In genomic region chr16:11636902-11637301, GRCm38 (mm10) we compare ENCODE assay signal across 12 mouse cellular contexts.
DNase-seq lines count a peak whose midpoint lies in the region; ATAC-seq and TF ChIP-seq lines count a peak whose summit lies in the region.
"Had no signal": no experiment of that assay in that cellular context is flagged by ENCODE, and none has a peak within 500 bp of the region (broad histone marks: within the 10 kb centered on the region; RNA-seq: fewer than 3 reads in every experiment).

No protein-coding gene starts in this region.

- no peak for DNase-seq in heart, embryonic 10.5 days (ENCODE audit: low spot score)
- no peak for DNase-seq in heart, postnatal 10 days
- peak; percentile 39 for DNase-seq in brain, embryonic 14.5 days (ENCODE audit: low read depth)
- DNase-seq in testis, postnatal 10 days (ENCODE audit: low spot score): no peak
- no peak for DNase-seq in ovary, adult 18-20 months (ENCODE audit: low spot score)
- DNase-seq in layer of hippocampus, adult 8-10 months (ENCODE audit: low spot score in 2 of 2): no peak
- DNase-seq: adrenal gland, postnatal 25 days; B cell, adult 2 months; cerebellum, adult 9-10 months had no signal

- no peak for TF ChIP-seq CTCF in brain, embryonic 14.5 days (IDR thresholded peaks at IDR 0.05; ENCODE audit: borderline replicate concordance, extremely low read depth, insufficient read depth, insufficient read length)

- no peak for TF ChIP-seq POLR2A in brain, embryonic 14.5 days (IDR thresholded peaks at IDR 0.05; ENCODE audit: borderline replicate concordance, extremely low read depth, insufficient read depth, insufficient read length, poor library complexity, severe bottlenecking)

- ATAC-seq in hindbrain, embryonic 12.5 days (ENCODE audit: low FRiP score): no peak
- ATAC-seq in midbrain, embryonic 13.5 days: peak; percentile 58; the same call in 1 of the 2 replicates

- no peak overlapping the region for H3K9ac ChIP-seq in hindbrain, embryonic 12.5 days
- no peak overlapping the region for H3K9ac ChIP-seq in midbrain, embryonic 13.5 days (replicated peaks)

- H3K36me3 ChIP-seq in heart, embryonic 10.5 days: no peaks in the 10 kb centered on the region
- H3K36me3 ChIP-seq in hindbrain, embryonic 12.5 days: no peaks in the 10 kb centered on the region
- H3K36me3 ChIP-seq in midbrain, embryonic 13.5 days: peaks cover 5% of the 10 kb centered on the region; the same call in 1 of the 2 replicates

- intact Hi-C loops in heart, postnatal 10 days (cut with DNase I): no loop called here

- no peak overlapping the region for H3K4me3 ChIP-seq in heart, embryonic 10.5 days
- no peak overlapping the region for H3K4me3 ChIP-seq in hindbrain, embryonic 12.5 days
- H3K4me3 ChIP-seq in midbrain, embryonic 13.5 days (replicated peaks): no peak overlapping the region

- H3K27ac ChIP-seq in heart, embryonic 10.5 days: peak overlapping the region; percentile 39; the same call in 1 of the 2 replicates
- H3K27ac ChIP-seq in hindbrain, embryonic 12.5 days: peak overlapping the region; percentile 30; the same call in 1 of the 2 replicates
- H3K27ac ChIP-seq in midbrain, embryonic 13.5 days: peak overlapping the region; percentile 15
- H3K27ac ChIP-seq: macrophage had no signal

- WGBS in heart, embryonic 10.5 days: 15% methylated on average over 3 of the region's 3 CpGs
- 13% methylated on average over 3 of the region's 3 CpGs for WGBS in hindbrain, embryonic 12.5 days
- WGBS in midbrain, embryonic 13.5 days: 1% methylated on average over 3 of the region's 3 CpGs

- H3K9me3 ChIP-seq in heart, embryonic 10.5 days: no peaks in the 10 kb centered on the region
- no peaks in the 10 kb centered on the region for H3K9me3 ChIP-seq in hindbrain, embryonic 12.5 days (replicated peaks)
- no peaks in the 10 kb centered on the region for H3K9me3 ChIP-seq in midbrain, embryonic 13.5 days

- H3K27me3 ChIP-seq in heart, embryonic 10.5 days (ENCODE audit: insufficient read depth, poor library complexity, severe bottlenecking): no peaks in the 10 kb centered on the region
- H3K27me3 ChIP-seq in hindbrain, embryonic 12.5 days: no peaks in the 10 kb centered on the region
- H3K27me3 ChIP-seq in midbrain, embryonic 13.5 days: no peaks in the 10 kb centered on the region

- peaks cover 16% of the 10 kb centered on the region for H3K4me1 ChIP-seq in heart, embryonic 10.5 days
- H3K4me1 ChIP-seq in hindbrain, embryonic 12.5 days: peaks cover 14% of the 10 kb centered on the region
- peaks cover 19% of the 10 kb centered on the region for H3K4me1 ChIP-seq in midbrain, embryonic 13.5 days (replicated peaks)

- no peak overlapping the region for H3K4me2 ChIP-seq in hindbrain, embryonic 12.5 days (replicated peaks)
- no peak overlapping the region for H3K4me2 ChIP-seq in midbrain, embryonic 13.5 days (replicated peaks)
